Mouse (Mus musculus): ENCODE data around the gene Gstt4. TPM values are rescaled to one million over a fixed set of nuclear protein-coding genes. Genes with fewer than 3 reads are reported as not detected.

Gstt4 gene
- total RNA-seq, 2 experiments from 2014 or later: not detected

DNA sequence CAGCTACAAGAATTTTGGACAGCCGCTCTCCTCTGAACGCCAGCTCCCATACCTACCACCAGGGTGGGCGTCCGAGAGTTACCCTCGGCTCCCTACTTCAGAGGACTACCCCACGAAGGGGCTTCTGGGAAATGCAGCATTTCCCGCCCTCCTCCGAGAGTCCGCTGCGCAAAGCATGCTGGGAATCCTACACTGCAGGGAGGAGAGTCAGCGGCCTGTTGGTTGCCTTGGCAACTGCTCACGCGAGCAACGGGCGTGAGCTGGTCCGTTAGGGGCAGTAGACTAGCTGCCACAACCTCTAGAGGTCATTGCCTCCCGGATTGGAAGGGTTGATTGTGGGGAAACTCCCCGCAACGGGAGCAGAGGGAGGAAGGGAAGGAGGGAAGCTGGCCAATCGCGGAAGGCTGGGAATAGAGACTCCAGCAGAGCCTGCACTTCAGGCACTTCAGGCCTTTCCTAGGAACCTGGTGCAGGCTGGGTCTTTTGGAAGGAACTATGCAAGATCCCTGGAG lies 15.0 kb upstream of the Gstt4 start, which contains the start of gene Gstt2:
Gene Gstt2 (minus strand): TSS at position 177 of the 512 bp plus-strand sequence.
- peak; percentile 71 for ATAC-seq (replicated peaks; ENCODE audit: poor library complexity, severe bottlenecking)

DNA sequence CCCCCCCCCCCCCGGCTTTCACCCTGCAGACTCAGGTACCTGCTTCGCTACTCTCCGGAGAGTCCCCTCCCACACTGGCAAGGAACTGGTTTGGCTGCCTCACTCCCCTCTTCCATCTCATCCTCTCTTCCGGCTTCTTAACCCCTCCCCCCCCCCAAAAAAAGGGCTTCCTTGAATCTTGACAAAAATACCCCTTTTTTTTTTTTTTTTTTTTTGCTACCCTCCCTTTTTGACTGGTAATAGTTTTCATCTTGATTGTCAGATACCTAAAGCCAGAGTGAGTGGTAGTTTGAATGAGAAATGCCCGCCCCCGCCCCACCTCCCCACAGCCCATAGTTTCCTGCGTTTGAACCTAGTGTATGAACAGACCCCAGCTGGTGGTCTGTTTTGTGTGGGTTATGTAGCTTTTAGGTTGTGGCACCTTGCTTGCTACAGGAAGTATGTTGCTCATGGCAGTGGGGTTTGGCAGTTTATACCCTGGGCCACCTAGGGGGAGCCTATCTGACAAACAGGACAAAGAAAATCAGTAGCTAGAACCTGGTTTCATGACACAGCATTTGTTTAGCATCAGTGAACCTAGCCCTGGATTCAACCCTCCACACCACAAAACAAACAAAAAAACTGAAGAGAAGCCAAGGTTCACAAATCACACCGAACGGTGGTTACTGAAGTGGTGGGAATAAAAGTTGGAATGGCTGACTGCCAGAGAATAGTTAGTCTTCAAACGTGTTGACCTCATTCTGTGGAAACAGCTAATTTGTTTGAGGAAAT lies 13.6 kb upstream of the Gstt4 start:
- peak; percentile 8 for ATAC-seq (replicated peaks; ENCODE audit: poor library complexity, severe bottlenecking)

DNA sequence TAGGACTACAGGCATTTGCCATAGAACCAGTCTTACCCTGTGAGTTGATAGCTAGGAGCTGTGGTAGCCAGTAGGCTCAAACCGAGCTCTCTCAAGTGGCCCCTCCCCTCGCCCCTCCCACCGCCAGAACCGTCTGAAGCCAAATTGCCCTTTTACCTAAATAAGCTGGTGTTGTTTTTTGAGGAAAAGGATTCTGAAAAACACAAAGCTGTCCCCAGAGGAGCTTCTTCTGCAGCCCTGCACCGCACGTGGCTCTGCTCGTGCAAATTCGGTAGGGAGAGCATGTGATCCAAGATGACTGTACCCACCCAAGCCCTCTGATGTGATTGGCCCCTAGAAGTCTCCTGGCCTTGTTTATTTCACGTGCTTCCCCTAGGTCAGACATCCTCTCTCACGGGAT lies 13.0 kb upstream of the Gstt4 start:
- peak; percentile 54 for ATAC-seq (replicated peaks; ENCODE audit: poor library complexity, severe bottlenecking)

DNA sequence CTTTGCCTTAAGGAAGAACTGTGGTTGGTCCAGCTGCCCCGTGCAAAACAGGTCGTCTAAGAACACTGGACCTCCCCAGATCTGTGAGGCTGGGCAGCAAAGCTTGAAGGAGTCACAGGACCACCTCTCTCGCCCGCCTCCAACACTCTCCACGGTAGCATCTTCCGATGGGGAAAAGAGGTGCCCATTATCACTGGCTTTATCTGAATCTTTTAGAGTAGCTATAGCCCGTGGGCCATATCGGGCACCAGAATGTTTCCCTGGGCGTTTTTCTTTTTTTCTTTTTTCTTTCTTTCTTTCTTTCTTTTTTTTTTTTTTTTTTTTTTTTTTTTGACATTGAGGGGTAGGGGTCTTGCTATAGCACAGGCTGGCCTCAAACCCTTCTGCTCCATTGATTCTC lies 12.4 kb upstream of the Gstt4 start:
- no peak for ATAC-seq (replicated peaks; ENCODE audit: poor library complexity, severe bottlenecking)

DNA sequence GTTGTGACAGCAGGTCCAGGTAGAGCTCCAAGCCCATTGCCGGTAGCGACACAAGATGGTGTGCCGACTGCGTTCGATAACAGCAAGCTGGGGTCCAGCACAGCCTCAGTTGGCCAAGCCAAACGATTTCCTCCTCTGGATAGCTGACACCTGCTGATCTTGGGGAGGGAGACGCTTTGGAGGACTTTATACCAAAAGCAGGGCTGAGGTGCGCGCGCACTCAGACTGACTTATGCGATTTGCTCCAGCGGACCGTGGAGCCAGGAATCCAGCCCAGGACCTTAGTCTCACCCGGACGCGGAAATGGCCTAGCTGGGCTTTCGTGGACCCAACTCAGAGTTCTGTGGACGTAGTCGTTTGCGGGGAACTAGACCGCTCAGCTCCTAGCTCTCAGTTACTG lies 11.9 kb upstream of the Gstt4 start:
- ATAC-seq (replicated peaks; ENCODE audit: poor library complexity, severe bottlenecking): peak; percentile 12

DNA sequence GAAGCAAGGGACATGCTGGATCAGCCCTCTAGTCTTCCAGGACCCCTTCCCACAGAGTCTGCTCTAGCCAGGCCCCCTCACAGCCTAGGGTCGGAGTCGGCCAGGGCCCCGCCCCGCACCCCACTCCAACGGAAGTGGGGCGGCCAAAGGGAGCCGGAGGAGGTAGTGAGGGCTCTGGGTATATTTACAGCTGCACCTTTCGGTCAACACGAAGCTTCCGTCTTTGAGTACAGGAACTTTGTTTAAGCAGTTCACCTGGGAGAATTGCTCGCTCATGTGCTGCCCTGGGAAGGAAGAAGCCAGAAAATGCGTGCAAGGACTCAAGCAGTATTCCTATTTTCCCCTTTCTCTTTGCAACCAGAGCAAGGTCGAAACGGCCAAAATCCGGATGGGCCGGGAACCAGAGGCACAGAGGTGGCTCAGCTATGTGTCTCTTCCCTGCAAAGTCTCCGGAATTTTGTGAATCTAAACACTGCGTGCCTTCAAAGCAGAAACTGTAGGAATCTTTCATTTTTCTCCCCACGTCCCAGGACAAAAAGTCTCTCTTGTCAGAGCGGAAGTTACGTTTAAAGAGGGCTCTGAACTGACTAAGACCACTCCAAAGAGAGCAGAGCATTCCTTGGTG lies 11.2 kb upstream of the Gstt4 start:
- ATAC-seq (replicated peaks; ENCODE audit: poor library complexity, severe bottlenecking): no peak

DNA sequence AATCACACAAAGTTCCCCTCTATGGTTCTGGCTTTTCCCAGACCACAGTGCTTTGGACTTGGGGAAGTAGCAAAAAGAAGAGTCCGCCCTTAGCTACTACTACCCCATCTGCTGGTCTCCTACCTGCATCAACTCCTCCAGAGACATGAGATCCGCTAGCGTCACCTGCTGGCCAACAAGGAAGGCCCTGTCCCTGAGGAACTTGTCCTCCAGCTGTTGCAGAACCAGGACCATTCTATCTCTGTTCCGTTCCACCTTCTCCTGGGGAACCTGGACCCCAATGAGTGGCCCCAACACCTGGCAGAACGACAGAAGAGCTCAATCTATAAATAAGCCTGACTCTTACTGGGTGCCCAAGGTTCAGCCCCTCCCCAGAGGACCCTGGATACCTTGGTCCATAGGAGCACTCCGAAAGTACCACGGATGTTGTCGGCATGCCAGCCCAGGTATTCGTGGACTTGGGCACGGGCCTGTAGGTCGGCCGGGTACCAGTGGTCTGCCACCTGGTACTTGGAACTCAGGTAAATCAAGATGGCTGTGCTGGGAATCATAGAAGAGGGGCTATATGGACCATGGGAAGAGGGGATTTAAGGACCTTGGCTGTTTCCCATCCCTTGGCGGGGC lies 10.0 kb upstream of the Gstt4 start:
- ATAC-seq (replicated peaks; ENCODE audit: poor library complexity, severe bottlenecking): peak; percentile 34

DNA sequence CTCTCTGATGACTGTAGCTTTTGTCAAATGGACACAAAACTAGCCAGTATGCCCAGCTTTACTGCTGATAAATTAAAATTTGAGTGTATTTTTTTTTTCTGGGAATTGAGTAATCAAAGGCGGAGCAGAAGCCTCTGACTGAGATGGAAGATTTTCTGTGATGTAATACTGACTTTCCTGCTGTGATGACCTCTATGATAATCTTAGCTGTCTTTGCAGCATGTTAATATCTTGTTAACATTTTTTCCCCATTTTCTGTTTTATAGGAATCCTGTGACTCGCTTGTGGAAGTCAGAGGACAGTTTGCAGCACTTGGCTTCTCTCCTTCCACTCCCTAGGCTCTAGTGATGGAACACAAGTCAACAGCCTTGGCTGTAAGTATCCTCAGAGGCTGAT lies 7.9 kb upstream of the Gstt4 start:
- no peak for ATAC-seq (replicated peaks; ENCODE audit: poor library complexity, severe bottlenecking)

DNA sequence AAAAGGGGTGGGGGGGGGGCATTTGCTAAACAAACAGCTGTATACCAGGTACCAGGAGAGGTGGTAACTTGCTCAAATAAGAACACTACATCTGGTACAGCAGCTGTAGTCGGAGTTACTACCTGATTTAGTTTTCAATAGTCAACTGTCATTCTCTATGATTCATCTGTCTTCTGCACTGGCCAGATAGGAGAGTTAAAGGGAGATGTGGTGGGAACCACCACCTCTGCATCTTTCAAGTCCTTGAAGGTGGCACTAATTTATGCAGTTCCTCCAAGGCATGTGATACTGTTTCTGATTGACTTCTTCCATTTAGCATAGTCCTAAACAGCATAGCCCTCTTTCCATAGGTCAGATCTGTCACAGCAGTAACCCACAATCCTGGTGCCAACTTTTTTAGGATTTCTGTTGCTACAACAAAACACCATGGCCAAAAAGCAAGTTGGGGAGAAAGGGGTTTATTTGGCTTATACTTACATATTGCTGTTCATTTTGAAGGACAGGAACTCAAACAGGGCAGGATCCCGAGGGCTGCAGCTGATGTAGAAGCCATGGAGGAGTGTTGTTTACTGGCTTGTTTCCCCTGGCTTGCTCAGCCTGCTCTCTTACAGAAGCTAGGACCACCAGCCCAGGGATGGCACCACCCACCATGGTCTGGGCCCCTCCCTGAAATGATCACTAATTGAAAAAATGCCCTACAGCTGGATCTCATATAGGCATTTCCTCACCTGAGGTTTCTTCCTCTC lies 7.4 kb upstream of the Gstt4 start:
- ATAC-seq (replicated peaks; ENCODE audit: poor library complexity, severe bottlenecking): no peak

DNA sequence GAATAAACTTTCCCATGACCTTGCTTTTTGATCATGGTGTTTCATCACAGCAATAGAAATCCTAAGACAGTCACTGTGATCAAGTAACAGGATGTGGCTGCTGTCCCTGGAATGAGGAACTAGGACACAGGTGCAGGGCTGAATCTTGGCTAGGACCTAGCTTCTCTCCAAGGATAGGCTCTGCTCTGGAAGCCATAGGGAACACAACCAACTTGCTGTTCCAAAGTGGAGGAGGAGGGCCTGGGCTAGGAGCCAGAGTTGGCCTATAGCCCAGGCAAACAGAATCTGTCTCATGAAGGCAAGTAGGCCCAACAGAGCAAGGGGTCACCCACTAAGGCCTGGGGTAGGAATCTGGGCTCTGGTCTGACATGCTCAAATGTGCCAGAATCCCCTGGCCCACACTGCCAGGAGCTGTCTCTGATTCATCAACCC lies 6.2 kb upstream of the Gstt4 start:
- ATAC-seq (replicated peaks; ENCODE audit: poor library complexity, severe bottlenecking): peak; percentile 75

DNA sequence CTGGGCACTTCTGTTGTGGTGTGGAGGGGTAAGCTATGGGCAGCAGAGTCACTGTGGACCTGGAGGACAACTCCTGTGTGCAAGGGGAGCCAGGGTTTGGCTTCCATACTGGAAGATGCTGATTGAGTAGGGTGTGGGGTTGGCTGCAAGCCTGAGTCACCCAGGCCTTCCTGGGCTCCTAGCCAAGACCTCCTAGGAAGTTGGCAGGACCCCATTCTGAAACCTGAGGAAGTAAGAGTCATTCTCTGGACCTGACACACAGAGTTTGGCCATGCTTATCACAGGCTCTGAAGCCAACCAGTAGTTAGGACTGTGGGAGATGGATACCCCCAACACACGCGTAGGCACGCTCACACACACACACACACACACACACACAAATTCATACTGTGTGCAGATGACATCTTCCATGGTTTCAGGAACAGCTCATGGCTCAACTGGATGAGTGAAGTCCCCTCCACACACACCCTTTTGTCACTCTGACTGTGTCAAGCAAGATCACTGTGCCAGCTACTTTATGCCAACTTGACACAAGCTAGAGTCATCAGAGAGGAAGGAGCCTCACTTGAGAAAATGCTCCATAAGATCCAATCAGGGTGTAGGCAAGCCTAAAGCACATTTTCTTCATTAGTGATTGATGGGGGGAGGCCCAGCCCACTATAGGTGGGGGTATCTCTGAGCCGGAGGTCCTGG lies 5.5 kb upstream of the Gstt4 start:
- 0 out of 2 replicates have a peak, but pooled peaks have one; percentile 6 for ATAC-seq (replicated peaks; ENCODE audit: poor library complexity, severe bottlenecking)

DNA sequence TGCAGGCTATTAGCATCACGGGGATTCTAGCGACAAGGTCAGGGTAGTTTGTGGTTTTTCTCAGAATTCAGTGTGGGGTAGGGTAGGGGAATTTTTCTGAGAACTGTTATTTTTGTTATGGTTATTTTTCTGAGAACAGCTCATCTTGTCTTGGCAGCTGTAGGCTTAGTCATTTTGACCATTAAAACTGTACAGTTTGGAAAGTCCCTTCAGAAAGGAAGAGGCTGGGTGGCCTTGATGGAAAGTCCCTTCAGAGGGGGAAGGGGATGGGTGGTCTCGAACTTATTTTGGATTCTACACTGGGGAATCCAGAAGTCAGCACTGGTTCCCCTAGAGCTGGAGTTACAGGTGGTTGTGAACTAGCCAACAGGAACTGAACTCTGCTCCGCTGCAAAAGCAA lies 2.2 kb upstream of the Gstt4 start:
- no peak for ATAC-seq (replicated peaks; ENCODE audit: poor library complexity, severe bottlenecking)

DNA sequence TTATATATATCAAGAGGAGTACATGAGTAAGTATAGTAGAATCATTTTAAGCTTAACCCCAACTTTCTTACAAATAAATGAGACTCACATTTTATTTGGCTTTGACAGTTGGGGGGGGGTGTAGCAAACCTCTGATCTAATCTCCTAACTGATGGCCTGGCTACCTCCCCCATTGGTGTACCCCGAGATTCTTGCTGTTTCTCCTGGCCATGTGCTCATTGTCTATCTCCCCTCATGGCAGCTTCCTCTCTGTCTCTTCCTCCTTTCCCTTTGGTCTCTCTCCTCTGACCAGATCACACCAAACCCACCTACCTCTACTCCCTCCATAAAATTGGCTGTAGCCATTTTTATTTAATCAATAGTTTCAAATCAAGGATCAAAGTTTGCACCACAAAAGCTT lies 1.4 kb upstream of the Gstt4 start:
- ATAC-seq (replicated peaks; ENCODE audit: poor library complexity, severe bottlenecking): no peak

DNA sequence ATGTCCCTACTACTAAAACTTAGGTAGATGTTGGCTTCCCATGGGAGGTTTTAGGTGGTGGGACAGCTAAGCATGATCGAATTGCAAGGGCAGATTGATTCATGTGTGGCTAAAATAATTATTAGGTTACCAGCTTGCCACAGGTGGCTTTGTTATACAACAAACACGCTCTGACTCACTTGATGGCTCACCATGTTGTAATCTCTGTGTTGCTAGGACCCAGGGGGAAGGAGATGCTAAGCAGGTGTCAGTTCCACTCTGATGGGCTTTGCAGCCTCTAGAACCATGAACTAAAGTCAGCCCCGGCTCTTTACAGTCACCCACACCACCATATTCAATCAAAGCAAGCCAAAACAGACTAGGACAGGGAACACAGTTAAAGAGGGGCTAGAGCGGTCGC lies 2.5 kb downstream of the Gstt4 start:
- no peak for ATAC-seq (replicated peaks; ENCODE audit: poor library complexity, severe bottlenecking)

DNA sequence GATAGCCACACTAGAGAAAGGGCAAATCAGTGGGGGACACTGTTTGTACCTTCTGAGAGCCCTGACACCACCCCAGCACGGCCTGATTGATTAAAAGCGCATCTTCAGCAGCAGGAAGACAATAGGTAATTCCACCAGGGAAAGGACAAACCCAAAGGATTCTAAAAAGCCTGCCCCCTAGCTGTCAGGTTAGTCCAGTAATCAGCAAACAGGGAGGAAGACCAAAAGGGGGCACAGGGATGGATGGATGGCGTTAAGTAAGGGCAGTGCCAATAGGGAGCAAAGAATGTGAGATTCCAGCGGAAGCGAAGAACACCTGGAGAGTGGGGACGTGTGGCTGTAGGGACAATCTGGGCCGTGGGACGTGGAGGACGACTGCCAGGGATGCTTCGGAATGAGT lies 3.7 kb downstream of the Gstt4 start:
- ATAC-seq (replicated peaks; ENCODE audit: poor library complexity, severe bottlenecking): no peak

DNA sequence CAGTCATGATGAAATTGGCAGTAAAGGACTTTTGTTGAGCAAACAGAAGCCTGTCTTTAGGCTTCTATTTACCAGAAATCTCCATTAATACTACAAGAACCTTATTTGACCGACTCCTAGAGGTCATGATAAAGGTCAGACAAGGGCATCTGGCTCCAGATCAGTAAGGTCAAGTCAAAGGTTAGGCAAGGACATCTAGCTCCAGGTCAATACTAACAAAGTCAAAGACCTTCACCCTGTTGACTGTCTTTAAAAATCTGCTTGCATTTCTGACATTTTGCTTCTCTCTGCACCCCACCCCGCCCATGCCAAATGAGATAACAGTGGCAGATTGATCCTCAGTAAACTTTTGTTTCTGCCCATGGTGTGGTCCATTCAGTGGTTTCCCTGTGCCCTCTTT lies 18.1 kb downstream of the Gstt4 start:
- ATAC-seq (replicated peaks; ENCODE audit: poor library complexity, severe bottlenecking): no peak

DNA sequence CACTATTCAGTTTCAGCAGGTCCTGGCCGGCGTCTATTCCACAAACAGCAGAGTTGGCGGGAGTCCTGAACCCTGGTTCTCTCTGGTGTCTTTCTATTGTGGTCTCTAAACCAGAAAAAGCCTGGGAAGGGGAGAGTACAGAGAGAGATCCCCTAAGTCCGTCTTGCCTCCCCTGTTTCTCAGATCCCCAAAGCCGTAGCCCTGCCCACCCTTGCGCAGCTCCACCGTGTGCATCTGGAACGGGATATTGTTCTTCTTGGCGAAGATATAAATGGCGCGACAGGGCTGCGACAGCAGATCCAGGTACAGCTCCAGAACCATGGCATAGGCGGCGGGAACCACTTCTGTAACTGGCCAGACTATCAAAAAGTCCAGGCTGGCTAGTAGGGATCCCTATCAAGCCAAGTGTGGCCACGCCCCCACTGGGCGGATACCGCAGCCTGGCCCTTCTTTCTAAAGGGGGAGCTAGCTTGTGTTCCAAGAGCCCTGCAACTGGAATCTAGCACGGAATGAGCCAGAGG lies 24.1 kb downstream of the Gstt4 start, which contains the start of gene Gstt1:
Gene Gstt1 (minus strand): TSS at position 409 of the 521 bp plus-strand sequence.
- peak; percentile 65 for ATAC-seq (replicated peaks; ENCODE audit: poor library complexity, severe bottlenecking)

DNA sequence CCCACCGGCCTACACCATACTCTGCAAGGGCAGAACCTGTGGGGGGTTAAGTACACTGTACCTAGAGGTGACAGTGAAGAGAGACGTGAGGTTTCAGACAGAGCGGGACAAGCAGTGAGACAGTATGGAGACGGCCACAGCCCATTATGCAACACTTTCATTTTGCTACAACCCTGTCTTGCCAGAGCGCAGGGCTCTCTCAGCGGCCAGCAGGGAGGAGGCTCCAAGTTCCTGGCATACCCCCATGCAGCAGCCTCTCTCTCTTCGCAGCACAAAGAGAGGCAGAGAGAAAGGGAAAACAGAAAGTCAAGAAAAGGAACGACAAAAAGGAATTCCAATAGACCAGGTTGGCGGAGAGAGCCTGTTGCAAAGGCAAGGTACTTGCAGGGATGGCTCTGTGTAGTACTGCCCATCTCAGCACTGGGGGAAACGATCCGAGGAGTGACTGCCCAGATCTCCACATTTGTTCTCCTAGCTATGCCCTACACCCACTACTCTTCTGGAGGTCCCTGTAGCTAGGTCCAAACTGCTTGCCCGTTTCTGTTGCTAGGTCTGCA lies 24.6 kb downstream of the Gstt4 start:
- ATAC-seq (replicated peaks; ENCODE audit: poor library complexity, severe bottlenecking): peak; percentile 81

DNA sequence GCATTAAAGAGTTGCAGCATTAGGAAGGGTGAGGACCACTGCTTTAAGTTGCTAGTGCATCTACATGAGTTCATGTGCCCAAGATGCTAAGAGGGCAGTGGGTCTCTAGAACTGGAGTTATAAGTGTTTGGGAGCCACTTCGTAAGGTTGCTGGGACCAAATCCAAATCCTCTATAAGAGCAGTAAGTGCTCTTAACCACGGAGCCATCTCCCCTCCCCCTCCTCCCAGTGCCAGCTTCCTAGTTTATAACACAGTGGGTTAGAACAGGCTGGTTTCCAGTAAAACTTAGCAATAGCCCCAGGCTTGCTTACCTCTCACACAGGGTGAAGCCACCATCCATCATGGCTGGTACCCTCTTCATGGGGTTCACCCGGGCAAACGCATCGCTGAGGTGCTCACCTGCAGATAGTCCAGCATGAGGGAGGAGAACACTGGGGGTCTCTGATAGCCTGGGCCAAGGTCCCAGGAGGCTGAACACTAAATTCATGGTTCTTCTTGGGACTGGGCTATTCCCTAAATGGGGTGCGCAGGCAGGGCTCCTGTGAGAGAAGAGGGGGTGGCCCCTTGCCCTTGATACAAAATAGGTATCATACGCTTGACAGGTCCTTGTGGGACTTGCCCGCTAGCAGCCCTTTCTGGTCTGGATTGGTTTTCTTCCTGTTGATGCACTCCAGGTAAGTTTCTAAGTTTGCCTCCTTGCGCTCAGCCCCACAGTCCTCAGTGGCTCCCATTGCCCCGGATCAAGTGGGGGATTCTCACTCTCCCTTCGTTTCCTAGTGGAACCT lies 25.4 kb downstream of the Gstt4 start:
- ATAC-seq (replicated peaks; ENCODE audit: poor library complexity, severe bottlenecking): no peak

All from granulocyte monocyte progenitor cell, adult 5-6 weeks (primary cell).